ENCODE assay signal across 8 mouse cellular contexts in genomic region chr12:16810525-16811431, GRCm38 (mm10). TPM values are rescaled to one million over a fixed set of nuclear protein-coding genes. Genes with fewer than 3 reads are reported as not detected.
DNase-seq lines count a peak whose midpoint lies in the region; ATAC-seq and TF ChIP-seq lines count a peak whose summit lies in the region.

TSS of gene E2f6 (plus strand) at chr12:16810963.

- peak within 1 kb of the TSS; percentile 93 for H3K4me3 ChIP-seq in hindbrain, postnatal 0 days (ENCODE audit: low read length)

- no peaks in the 10 kb centered on the region for H3K9me3 ChIP-seq in hindbrain, postnatal 0 days (ENCODE audit: low read length)

- peaks cover 8% of the 10 kb centered on the region for H3K4me1 ChIP-seq in hindbrain, postnatal 0 days (ENCODE audit: insufficient read depth, low read length)

- TF ChIP-seq CTCF in hindbrain, postnatal 0 days (IDR thresholded peaks at IDR 0.05; ENCODE audit: low read depth): no peak

- peak within 1 kb of the TSS; percentile 64; the same call in 1 of the 2 replicates for H3K27ac ChIP-seq in hindbrain, postnatal 0 days

- no peaks in the 10 kb centered on the region for H3K27me3 ChIP-seq in hindbrain, postnatal 0 days (ENCODE audit: insufficient read depth, low read length)

- peak within 1 kb of the TSS; percentile 89 for H3K9ac ChIP-seq in hindbrain, postnatal 0 days (replicated peaks; ENCODE audit: low read length)

- peak within 1 kb of the TSS; percentile 93 for H3K4me2 ChIP-seq in hindbrain, postnatal 0 days (ENCODE audit: low read depth, low read length)

- ATAC-seq in activated CD4-positive, CD25-positive, alpha-beta regulatory T cell, adult 4 months: peak; percentile 71
- ATAC-seq in common myeloid progenitor, adult 5-6 weeks (replicated peaks; ENCODE audit: low read depth, poor library complexity, severe bottlenecking): peak; percentile 70
- peak; percentile 88 for ATAC-seq in hindbrain, postnatal 0 days
- ATAC-seq in megakaryocyte, adult 5-6 weeks (ENCODE audit: poor library complexity, severe bottlenecking): peak; percentile 79

- peaks cover 3% of the 10 kb centered on the region; the same call in 1 of the 2 replicates for H3K36me3 ChIP-seq in hindbrain, postnatal 0 days (ENCODE audit: insufficient read depth, low read length)

- 5% methylated on average over 81 of the region's 81 CpGs for WGBS in hindbrain, postnatal 0 days

- DNase-seq in gastrocnemius, adult 8-10 months (ENCODE audit: low spot score in 2 of 2): peak; percentile 67 to 74
- DNase-seq in hindbrain, postnatal 0 days (ENCODE audit: low spot score): peak; percentile 92
- DNase-seq in left cerebral cortex, adult 8-10 months (ENCODE audit: low spot score in 2 of 2): peak; percentile 72 to 82
- peak; percentile 83 for DNase-seq in right cerebral cortex, adult 18-20 months
- peak; percentile 36 for DNase-seq in urinary bladder, postnatal 10 days (ENCODE audit: low spot score)

RNA-seq across cellular contexts. Expression of gene E2f6, which starts in this region (rescaled TPM):
- 1 to 10 TPM; 3.3 to 3.6 TPM for polyA plus RNA-seq in activated CD4-positive, CD25-positive, alpha-beta regulatory T cell, adult 4 months (2017; shearing (Covaris generic))
- 38.9 and 54.0 TPM in 2 replicates for total RNA-seq in common myeloid progenitor, adult 5-6 weeks (2017)
- total RNA-seq in gastrocnemius, adult 8-10 months (2022): 100 to 1,000 TPM; 136 to 196 (median 151) TPM
- 21.2 and 27.5 TPM in 2 replicates for total RNA-seq in hindbrain, postnatal 0 days (2014; rRNA removed)
- 20.0 and 21.3 TPM in 2 replicates for polyA plus RNA-seq in hindbrain, postnatal 0 days (2015; fragmentation: Nextera tagmentation; extraction: Ambion mirVana)
- 10 to 100 TPM; 32.1 to 36.6 (median 34.6) TPM for total RNA-seq in left cerebral cortex, adult 8-10 months (2022)
- total RNA-seq in megakaryocyte, adult 5-6 weeks (2015): 34.2 and 34.4 TPM in 2 replicates
- 28.3 and 33.8 TPM in 2 replicates for total RNA-seq in megakaryocyte, adult 5-6 weeks (2017)

Comparison
In these comparisons a context has a peak if more than half of its experiments do, and no peak if none do; other contexts are left out.
1. Peak in every context shown above with its lines: DNase-seq, ATAC-seq, H3K4me3 ChIP-seq and H3K27ac ChIP-seq.
2. DNase-seq: peak in every context shown above with its lines; median percentile 92 in hindbrain, postnatal 0 days; 83 in right cerebral cortex, adult 18-20 months; 77 in left cerebral cortex, adult 8-10 months; 70 in gastrocnemius, adult 8-10 months; 36 in urinary bladder, postnatal 10 days.